Mouse (Mus musculus) myocyte (in vitro differentiated cells): ENCODE measurements around the gene Fam214a.

Experiments used
- MYOG ChIP-seq, 3 experiments: IDR thresholded peaks; one replicate each; pipeline ENCODE4 v1.6.1; 2011; ENCODE audit warnings: control low read depth in 2 of 3, low read depth in 2 of 3, mild to moderate bottlenecking in 2 of 3; ENCODE audit not compliant: insufficient read length in 2 of 3, control insufficient read depth in 1 of 3, insufficient read depth in 1 of 3
- POLR2A ChIP-seq: IDR thresholded peaks from one replicate; pipeline ENCODE4 v1.6.1; 2011; ENCODE audit warnings: low read depth, mild to moderate bottlenecking, control low read depth, moderate library complexity; ENCODE audit not compliant: insufficient read length
- POLR2AphosphoS2 ChIP-seq: IDR thresholded peaks from one replicate; pipeline ENCODE4 v1.6.1; 2011; ENCODE audit warnings: low read depth, control low read depth; ENCODE audit not compliant: insufficient read length
- SRF ChIP-seq: IDR thresholded peaks from one replicate; pipeline ENCODE4 v1.6.1; 2011; ENCODE audit warnings: low read depth; ENCODE audit not compliant: control insufficient read depth, insufficient read length
- TCF12 ChIP-seq: IDR thresholded peaks from one replicate; pipeline ENCODE4 v1.6.1; 2011; ENCODE audit warnings: mild to moderate bottlenecking, control low read depth; ENCODE audit not compliant: poor library complexity, insufficient read depth, severe bottlenecking
- USF1 ChIP-seq: IDR thresholded peaks from one replicate; pipeline ENCODE4 v1.6.1; 2011; ENCODE audit warnings: low read depth, mild to moderate bottlenecking, control low read depth, moderate library complexity

DNA sequence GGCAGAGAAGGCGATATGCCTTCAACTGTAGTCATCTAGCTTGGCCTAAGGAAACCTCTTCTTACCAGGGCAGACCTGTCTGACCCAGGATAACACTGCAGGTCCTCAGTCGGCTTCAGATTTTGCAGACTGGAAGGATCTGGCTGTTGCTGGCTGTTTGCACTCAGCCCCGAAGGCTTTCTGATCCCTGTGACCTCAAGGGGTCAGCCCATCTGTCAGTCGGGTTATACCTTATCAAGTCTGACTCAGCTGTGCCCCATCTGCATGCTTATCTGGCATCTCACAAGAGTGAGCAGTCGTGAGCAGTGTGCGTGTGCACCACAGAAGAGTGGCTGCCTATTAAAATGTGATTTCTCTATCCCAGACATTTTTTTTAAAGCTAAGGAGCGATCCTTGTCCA, 71.4 kb downstream of the Fam214a start:
- TF ChIP-seq POLR2A (no peak), TCF12 (no peak), MYOG (IDR thresholded peaks at IDR 0.05; ENCODE audit: control insufficient read depth in 1 of 3, insufficient read depth in 1 of 3, insufficient read length in 2 of 3, low read depth in 2 of 3) (no peak), SRF (no peak), POLR2AphosphoS2 (no peak), USF1 (no peak)
